Mouse (Mus musculus) left cerebral cortex, adult 6 months (tissue): ENCODE data around the gene Hist2h2ab. TPM values are rescaled to one million over a fixed set of nuclear protein-coding genes. Genes with fewer than 3 reads are reported as not detected.

ENCODE experiments used
- long read RNA-seq, 2 experiments: library from polyadenylated mRNA; unstranded; transcript quantifications; one replicate each; pipeline ENCODE4 v2.0.0; 2019 to 2020
- polyA plus RNA-seq: library from polyadenylated mRNA; unstranded; fragments of <200 nt; fragmentation: Nextera tagmentation; gene quantifications from 2 replicates; pipeline ENCODE4 v1.2.3, GENCODE M21; 2021

Gene Hist2h2ab
- 0.48 TPM in 1 of 2 replicates, not detected in the other for polyA plus RNA-seq
- long read RNA-seq, experiment 1: 0 reads
- long read RNA-seq, experiment 2: 0 reads

GRCm38 (mm10) chr3:96219661-96220130 is at the start of gene Hist2h2ab, which contains the start of gene Bola1:
Hist2h2ab (plus strand) TSS chr3:96219865.
Bola1 (minus strand) TSS chr3:96219709.

GRCm38 (mm10) chr3:96172197-96173178 is 47.2 kb upstream of the Hist2h2ab start, which contains the start of gene Sf3b4:
Sf3b4 (plus strand) TSS chr3:96172332.

GRCm38 (mm10) chr3:96180727-96181477 is 38.8 kb upstream of the Hist2h2ab start, which contains the start of gene Sv2a:
Sv2a (plus strand) TSS chr3:96181151.

GRCm38 (mm10) chr3:96220765-96221639 is 1.3 kb downstream of the Hist2h2ab start, which contains the start of the genes Hist2h2ac and Hist2h2be:
Hist2h2ac (minus strand) TSS chr3:96220880.
Hist2h2be (plus strand) TSS chr3:96221119.

GRCm38 (mm10) chr3:96238954-96239793 is 19.5 kb downstream of the Hist2h2ab start, which contains the start of gene Hist2h3c2:
Hist2h3c2 (minus strand) TSS chr3:96239127.

GRCm38 (mm10) chr3:96239949-96240798 is 20.5 kb downstream of the Hist2h2ab start, which contains the start of gene Hist2h2aa2:
Hist2h2aa2 (minus strand) TSS chr3:96240276.

GRCm38 (mm10) chr3:96245003-96245886 is 25.6 kb downstream of the Hist2h2ab start, which contains the start of gene Hist2h2aa1:
Hist2h2aa1 (plus strand) TSS chr3:96245497.

GRCm38 (mm10) chr3:96246427-96246856 is 26.8 kb downstream of the Hist2h2ab start, which contains the start of gene Hist2h3c1:
Hist2h3c1 (plus strand) TSS chr3:96246685.

GRCm38 (mm10) chr3:96262979-96263550 is 43.4 kb downstream of the Hist2h2ab start, which contains the start of gene Hist2h4:
Hist2h4 (minus strand) TSS chr3:96263311.

GRCm38 (mm10) chr3:96268051-96268775 is 48.5 kb downstream of the Hist2h2ab start, which contains the start of gene Hist2h3b:
Hist2h3b (plus strand) TSS chr3:96268654.

Other genes starting within 250 kb of the Hist2h2ab start
- 16.5 and 28.8 TPM in 2 replicates for gene Plekho1, start 223.9 kb upstream of the Hist2h2ab start, polyA plus RNA-seq
- gene Vps45, start 161.4 kb upstream of the Hist2h2ab start, polyA plus RNA-seq: 26.6 and 36.6 TPM in 2 replicates
- gene Otud7b, start 115.3 kb upstream of the Hist2h2ab start, polyA plus RNA-seq: 6.3 and 9.2 TPM in 2 replicates
- gene Mtmr11, start 57.9 kb upstream of the Hist2h2ab start, polyA plus RNA-seq: 2.8 and 3.6 TPM in 2 replicates
- gene Sf3b4, start 47.5 kb upstream of the Hist2h2ab start, polyA plus RNA-seq: 17.7 and 42.8 TPM in 2 replicates
- gene Sv2a, start 38.7 kb upstream of the Hist2h2ab start, polyA plus RNA-seq: 68.9 and 69.5 TPM in 2 replicates
- 65.5 and 81.7 TPM in 2 replicates for gene Bola1, start 156 bp upstream of the Hist2h2ab start, polyA plus RNA-seq
- 1.9 and 7.2 TPM in 2 replicates for gene Hist2h2ac, start 1.0 kb downstream of the Hist2h2ab start, polyA plus RNA-seq
- 3.9 and 7.0 TPM in 2 replicates for gene Hist2h2be, start 1.3 kb downstream of the Hist2h2ab start, polyA plus RNA-seq
- 1.3 and 4.7 TPM in 2 replicates for gene Hist2h3c2, start 19.3 kb downstream of the Hist2h2ab start, polyA plus RNA-seq
- gene Hist2h2aa2, start 20.4 kb downstream of the Hist2h2ab start, polyA plus RNA-seq: 72.8 and 123 TPM in 2 replicates
- gene Hist2h2aa1, start 25.6 kb downstream of the Hist2h2ab start, polyA plus RNA-seq: 110 and 145 TPM in 2 replicates
- gene Hist2h3c1, start 26.8 kb downstream of the Hist2h2ab start, polyA plus RNA-seq: 0.31 and 0.82 TPM in 2 replicates
- 0.64 and 1.9 TPM in 2 replicates for gene Hist2h4, start 43.4 kb downstream of the Hist2h2ab start, polyA plus RNA-seq
- 3.8 and 8.0 TPM in 2 replicates for gene Hist2h3b, start 48.8 kb downstream of the Hist2h2ab start, polyA plus RNA-seq
- not detected in 2 replicates for gene Hist2h2bb, start 49.9 kb downstream of the Hist2h2ab start, polyA plus RNA-seq
- 2.0 and 4.6 TPM in 2 replicates for gene Fcgr1, start 74.1 kb downstream of the Hist2h2ab start, polyA plus RNA-seq
- not detected in 2 replicates for gene BC107364, start 232.4 kb downstream of the Hist2h2ab start, polyA plus RNA-seq